Mouse (Mus musculus) MEL-GATA-1-ER (cell line): ENCODE data around the gene Robo3.

Experiments used
- DNase-seq: peaks from one replicate; pipeline ENCODE4 v3.0.0-alpha.2; 2012; ENCODE audit warnings: low read depth; ENCODE audit errors: extremely low read depth

Robo3 gene

DNA sequence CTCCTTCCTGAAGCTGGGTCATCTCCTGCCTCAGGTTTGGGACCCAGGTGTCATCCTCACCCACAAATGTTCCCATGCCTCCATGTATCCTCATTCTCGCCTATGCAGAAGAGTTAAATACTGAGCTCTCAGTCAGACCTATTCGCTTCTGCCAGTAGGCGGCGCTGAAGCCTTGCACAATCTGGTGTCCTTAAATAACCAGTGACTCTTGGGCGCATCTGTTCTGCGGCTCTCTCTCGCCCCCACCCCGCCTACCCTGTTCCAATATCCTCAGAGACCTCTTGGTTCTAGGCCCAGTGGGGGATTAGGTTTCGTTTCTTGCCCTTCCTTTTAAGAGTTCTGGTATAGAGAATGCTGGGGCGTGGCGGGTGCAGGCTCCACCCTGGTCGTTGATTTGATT is 2.5 kb downstream of the Robo3 start:
- peak; percentile 62 for DNase-seq

DNA sequence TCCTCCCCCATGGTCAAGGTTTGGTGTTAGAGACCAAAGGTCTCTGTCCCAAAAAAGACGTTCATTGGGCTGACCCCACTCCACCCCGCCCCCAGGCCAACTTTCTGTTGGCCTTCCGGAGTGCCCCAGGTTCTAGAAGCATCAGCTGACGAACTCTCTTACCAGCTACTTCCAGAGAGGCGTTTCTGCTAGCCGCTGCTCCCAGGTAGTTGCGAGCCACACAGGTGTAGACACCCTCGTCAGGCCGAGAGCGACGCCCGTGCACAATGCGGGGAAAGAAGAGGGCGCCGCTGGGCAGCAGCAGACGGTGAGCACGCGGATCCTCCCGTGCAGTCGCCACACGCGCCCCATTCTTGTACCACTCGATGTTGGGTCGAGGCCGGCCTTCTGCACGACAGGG is 3.7 kb downstream of the Robo3 start:
- DNase-seq: no peak

DNA sequence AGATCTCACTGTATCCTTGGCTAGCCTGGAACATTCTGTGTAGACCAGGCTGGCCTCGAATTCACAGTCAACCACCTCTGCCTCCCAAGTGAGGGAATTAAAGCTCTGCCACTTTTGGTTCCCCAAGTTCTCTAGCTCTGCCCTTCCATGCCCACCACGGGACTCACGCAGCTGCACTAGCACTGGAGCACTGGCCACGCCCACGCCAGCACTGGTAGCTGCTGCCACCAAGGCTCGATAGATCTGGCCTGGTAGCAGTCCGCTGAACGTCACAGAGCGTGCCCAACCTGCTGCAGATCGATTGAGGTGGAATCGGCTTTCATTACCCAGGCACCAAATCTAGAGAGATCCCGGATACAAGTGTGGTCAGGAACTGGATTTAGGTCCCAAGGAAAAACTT is 11.8 kb downstream of the Robo3 start:
- DNase-seq: no peak

DNA sequence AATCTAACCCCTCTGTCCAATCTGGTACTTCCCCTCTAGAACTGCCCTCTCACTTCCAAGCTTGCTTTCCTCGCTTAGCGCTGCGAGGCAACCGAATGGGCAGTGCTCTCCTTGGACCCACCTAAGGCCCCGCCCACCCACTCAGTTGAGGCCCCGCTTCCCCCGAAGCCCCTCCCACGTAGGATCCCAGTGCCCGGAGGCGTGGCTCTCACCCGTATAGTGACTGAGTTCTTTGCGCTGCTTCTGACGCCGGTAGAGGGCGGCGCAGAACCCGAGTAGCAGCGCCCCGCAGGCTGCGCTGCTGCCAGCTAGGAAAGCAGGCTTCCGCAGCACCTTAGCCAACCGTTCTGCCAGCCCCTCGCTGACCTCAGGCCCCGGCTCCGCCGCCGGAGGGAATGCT is 12.4 kb downstream of the Robo3 start:
- DNase-seq: peak; percentile 76

DNA sequence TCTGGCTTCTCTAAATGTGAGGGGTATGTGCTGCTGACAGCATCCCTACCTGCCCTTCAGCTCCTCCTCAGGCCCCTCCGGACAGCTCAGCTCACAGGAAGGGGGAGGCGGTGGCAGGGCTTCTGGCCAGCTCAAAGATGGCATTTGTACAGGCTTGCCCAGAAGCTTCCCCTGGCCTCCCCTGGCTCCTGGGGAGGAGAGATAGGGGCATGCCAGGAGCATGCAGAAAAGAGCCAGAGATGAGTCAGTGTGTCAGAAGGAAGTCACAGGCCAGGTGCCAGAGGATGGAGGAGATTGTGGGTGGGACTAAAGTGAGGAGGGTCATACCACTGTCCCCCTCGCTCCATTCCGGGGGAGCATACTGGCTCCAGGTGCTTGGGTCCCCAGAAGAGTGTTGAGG is 14.3 kb downstream of the Robo3 start:
- no peak for DNase-seq

DNA sequence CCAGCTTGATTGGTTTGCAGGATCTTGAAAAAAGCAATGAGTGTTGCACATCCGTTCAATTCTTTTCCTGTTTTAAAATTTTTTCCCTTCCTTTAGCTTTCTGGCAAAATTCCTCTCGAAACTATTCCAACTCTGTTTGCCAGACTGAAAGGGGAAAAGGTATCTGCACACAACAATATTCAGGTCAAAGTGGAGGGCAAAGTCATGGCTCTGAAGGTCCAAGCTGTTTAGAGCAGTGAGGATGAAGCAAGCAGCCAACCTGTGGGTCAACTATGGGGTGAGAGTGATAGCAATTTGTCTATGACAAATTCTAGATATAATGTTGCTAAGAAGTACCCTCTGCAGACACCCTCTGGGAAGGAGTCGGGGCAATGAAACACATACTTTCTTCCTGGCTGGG is 18.4 kb downstream of the Robo3 start:
- no peak for DNase-seq

DNA sequence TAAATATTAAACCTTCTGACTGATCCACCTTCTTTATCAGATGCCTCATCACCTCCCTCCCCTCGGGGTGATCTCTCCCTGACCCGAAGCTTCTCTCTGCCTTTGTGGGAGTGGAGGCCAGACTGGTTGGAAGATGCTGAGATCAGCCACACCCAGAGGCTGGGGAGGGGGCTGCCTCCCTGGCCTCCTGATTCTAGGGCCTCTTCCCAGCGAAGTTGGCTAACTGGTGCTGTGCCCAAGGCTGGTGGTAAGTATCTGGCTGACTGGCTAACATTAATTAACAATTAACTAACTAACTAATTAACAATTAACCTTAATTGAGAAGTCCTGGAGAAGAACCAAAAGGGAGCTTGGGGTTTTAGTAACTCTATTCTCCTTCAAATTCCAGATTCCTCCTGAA is 20.1 kb downstream of the Robo3 start:
- DNase-seq: no peak

DNA sequence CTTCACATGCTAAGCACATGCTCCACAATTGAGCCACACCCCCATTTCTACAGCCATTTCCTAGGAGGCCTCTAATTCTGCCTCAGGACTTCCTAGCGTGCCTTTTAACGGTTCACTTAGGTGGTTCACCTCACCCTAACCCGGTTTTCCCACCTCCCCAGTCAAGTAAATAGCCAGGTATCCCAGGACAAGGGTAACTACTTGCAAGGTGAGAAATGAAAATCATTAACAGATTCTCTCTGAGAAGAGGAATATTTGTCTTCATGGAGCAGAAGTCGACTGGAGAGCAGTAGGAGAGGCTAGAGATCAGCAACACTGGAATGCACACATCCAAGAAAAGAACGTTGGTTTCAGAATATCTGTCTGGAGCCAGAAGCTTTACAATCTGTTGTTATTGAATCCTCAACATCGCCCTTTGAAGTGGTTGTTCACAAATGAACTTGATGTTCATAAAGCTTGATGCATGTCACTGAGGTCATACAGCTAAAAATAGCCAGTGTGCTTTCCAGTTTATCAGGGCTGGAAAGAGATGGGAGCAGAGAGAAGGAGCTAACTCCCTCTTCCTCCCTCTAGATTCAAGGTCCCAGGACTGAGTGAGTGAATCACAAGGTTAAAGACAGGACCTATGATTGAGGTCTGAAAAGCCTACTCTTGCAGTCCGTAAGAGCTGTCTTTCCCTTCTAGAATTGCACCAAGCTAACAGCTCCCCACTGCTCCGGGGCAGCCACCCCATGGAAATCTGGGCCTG is 23.2 kb downstream of the Robo3 start:
- DNase-seq: no peak

DNA sequence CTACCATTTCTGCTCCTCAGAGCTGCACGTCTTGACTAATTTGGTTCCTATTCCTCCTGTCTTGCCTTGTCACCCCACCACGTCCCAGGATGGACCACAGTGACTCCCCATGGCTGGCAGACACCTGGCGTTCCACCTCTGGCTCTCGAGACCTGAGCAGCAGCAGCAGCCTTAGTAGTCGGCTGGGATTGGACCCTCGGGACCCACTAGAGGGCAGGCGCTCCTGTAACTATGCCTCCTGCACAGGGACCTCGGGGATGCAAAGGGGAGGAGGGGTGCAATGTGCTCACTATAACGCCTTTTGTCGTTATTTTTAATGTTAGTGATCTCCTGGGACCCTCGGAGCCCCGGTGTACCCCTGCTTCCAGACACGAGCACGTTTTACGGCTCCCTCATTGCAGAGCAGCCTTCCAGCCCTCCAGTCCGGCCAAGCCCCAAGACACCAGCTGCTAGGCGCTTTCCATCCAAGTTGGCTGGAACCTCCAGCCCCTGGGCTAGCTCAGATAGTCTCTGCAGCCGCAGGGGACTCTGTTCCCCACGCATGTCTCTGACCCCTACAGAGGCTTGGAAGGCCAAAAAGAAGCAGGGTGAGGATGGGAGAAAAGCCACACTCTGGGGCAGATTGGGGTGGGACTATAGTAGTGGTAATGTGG is 25.1 kb downstream of the Robo3 start:
- no peak for DNase-seq

DNA sequence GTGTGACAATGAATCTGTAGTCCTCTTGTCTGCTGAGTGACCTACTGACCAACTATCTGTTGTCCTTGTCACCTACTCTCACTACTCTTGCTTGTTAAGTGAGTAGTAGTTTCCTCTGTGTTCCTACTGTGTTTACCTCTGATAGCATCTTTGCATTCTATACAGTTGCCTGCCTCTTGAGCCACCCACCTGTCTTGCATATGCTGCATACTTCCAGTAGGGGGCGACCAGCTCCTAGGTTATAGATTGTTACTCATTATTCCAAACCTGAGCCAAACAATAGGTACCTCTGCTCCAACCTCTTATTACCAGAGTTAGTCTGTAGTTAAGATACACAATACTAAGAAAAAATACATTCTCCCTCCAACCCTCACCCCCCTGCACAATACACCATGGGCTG is 26.7 kb downstream of the Robo3 start:
- peak; percentile 16 for DNase-seq

DNA sequence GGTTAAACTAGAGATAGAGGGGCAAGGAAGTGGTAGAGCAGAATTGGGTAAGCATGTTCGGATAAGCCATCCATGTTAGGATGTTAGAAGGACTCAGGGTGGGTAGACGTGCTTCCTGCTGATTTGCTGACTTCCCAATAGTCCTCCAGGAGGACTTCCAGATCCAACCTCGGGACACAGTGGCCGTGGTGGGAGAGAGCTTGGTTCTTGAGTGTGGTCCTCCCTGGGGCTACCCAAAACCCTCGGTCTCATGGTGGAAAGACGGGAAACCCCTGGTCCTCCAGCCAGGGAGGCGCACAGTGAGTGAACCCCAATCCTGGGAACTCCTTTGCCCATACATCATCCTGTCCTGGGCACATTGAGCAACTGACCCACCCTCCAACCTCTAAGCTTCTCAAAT is 30.0 kb downstream of the Robo3 start:
- DNase-seq: no peak

DNA sequence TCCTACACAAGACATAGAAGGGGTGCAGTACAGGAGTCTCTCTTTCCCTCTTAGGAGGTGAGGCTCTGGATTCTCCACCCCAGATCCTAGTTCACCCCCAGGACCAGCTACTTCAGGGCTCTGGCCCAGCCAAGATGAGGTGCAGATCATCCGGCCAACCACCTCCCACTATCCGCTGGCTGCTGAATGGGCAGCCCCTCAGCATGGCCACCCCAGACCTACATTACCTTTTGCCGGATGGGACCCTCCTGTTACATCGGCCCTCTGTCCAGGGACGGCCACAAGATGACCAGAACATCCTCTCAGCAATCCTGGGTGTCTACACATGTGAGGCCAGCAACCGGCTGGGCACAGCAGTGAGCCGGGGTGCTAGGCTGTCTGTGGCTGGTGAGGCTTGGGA is 30.5 kb downstream of the Robo3 start:
- DNase-seq: no peak

DNA sequence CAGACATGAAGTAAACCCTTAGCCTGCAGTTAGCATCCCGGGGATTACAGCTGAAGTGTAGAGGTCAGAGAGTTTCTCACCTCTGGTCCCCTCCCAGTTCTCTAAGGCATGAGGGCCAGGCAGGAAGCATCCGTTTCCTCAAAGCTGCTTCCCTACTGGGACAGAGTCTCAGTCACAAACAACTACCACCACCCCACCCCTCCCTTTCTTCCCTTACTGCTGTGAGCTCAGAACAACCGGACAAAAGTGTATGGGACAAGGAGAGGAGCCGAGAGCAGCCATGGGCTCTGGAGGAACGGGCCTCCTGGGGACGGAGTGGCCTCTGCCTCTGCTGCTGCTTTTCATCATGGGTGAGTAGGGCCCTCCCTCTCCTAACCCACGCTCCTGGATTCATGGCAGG is 31.2 kb downstream of the Robo3 start, which contains the start of gene Robo4:
Robo4 (plus strand) TSS at position 96 of the 400 bp plus-strand sequence.
- DNase-seq: no peak

DNA sequence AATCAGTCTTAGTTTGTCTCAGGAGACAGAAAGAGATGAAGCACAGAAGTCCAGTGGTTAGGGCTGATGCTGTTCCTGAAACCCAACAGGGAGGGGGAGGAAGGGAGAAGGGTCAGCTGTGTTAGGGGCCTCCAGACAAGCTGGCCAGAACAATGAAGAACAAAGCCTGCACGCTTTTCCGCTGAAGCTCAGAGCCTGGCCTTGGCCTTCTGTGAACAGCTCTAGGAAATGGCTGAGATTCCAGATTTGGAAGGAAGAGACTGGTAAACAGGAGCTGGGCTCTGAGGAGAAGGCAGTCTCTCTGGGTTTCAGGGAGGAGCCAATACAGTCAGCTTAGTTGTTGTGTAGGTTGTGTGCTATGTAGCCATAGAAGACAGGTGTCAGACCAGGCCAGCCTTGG is 32.5 kb downstream of the Robo3 start:
- no peak for DNase-seq

DNA sequence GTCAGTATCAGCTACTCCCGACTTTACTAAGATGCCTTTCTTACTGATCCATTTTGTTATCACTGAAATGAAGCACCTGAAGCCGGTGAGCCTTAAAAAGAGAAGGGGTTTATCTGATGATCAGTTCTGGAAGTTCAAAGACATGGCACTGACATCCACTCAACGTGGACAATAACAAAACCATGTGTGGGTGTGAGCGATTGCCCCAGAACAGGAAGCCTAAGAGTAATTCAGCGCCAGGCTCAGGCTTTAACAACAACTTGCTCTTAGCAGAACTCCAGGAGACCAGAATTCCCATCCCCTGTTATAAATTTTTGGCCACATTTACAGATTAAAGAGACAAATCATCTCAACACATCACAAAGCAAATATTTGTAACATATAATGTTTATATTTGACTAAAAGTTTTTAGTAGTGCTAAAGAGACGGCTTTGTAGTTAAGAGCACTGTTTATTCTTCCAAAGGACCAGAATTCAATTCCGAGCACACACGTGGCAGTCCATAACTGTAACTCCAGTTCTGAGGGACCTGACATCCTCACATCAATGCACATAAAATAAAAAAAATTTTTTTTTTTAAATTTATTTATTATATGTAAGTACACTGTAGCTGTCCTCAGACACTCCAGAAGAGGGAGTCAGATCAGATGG is 39.4 kb downstream of the Robo3 start:
- DNase-seq: no peak

DNA sequence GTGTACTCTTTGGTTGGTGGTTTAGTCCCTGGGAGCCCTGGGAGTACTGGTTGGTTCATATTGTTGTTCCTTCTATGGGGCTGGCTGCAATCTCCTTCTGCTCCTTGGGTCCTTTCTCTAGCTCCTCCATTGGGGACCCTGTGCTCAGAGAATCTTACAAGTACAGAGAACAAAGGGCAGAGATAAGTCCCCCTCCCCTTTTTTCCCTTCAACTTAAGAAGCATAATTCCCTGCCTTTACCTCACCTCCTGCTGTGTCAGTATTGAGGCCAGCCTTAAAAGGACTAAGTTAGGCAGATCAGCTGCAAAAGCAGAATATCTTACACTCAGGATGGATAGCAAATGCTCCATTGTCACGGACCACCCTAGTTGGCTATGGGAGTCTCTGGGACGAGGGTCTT is 41.0 kb downstream of the Robo3 start:
- DNase-seq: no peak

DNA sequence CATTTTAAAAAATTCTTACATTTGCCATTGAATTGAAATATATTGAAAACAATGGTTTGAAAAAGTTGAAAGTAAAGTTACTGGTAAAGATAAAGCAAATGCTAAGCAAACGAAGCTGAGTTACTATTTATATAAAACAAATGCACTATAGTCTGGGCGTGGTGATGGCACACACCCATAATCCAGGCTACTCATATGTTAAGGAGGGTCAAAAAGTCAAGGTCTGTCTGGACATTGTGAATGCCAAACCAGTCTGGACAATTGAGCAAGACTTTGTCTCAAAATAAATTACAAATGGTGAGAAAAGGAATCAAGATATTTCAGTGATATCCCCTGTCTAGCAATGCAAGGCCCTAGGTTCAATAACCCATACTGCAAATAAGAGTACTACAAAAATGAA is 42.2 kb downstream of the Robo3 start:
- no peak for DNase-seq

DNA sequence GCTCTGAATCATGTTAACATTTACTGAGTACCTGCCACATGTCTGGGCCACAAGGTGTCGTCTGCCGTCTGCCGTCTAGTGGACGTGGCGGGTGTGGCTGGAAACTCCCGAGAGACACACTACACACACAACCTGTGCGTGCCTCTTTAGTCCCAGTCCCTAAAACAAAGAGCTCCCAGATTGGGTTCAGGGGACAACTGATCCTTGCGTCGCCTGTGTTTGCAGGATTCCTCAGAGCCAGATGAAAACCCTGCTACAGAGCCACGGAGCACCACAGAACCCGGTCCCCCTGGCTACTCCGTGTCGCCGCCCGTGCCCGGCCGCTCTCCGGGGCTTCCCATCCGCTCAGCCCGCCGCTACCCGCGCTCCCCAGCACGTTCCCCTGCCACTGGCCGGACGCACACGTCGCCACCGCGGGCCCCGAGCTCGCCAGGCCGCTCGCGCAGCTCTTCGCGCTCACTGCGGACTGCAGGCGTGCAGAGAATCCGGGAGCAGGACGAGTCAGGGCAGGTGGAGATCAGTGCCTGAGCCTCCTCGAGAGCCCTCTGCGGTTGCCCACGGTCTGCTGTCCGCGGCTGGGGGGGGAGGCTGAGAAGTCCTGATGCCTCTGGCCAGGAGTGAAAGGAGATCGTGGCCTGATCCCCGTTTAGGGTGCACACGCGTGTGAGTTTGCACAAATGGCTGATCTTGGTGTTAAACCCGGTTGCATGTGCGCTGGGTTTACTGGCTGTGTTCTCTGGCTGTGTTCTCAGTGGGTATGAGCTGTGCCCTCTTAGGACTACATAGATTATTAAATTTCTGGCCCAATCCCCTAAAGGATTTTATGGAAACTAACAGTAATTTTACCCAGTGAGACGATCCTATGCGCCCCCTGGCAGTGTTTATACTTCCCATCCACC is 48.5 kb downstream of the Robo3 start:
- no peak for DNase-seq

DNA sequence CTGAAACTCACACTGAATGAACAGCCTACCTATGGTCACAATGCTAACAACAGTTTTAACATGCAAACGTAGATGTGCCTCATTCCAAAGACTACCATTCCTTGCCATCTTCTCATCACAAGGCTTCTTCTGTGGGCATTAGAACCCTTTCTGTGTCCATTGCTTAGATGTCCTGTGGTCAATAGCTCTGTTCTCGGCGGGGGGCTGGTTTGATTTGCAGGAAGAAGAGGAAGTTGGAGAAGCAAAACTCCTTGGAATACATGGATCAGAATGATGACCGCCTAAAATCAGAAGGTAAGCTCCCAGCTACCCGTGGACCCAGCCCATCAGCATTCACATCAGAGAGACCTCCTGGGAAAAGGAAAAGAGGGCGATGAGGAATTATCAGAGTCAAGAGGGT is 49.9 kb downstream of the Robo3 start:
- no peak for DNase-seq

DNA sequence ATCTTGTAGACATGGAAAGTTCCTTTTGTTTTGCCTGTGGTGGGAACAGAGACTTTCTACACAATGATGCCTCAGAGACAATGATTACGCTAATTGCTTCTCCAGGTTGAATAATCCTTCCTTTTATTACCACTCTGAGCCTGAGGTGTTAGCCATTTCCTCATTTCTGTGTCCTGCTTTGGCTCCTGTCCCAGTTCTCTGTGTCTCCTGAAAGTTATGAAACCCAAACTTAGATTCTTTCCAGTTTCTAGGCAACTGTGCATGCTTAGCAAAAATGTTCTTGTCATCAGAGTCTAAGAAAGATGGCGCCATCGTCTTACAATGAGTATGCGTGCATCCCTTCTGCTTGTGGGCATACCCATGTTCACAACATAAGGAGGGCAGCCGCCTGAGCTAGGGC is 57.3 kb downstream of the Robo3 start:
- no peak for DNase-seq

DNA sequence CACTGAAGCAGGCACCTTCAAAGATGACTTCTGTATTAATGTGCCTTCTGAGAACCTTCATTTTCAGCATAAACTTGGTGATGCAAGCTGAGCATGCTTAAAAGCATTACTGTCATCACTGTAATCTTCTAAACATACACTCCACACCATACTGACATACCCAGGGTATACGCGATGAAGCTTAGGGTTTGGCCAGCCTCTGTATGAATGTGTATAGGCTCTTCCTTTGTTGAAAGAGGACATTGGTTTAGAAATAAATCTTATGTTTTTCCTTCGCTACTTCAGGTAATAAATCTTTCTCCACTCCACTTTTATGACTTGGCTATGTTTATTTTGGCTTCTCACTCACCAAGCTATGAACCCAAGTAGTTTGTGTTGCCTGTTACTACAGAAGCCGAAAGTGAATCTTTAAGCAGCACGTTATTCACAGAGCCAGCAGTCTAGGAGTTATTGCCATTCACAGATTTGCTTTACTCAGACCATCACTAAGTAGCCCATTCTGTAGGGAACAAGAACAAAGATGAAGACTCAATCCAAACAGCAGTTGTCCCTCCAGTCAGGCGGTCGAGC is 61.7 kb downstream of the Robo3 start:
- no peak for DNase-seq
